Mouse (Mus musculus) spleen, embryonic (tissue): ENCODE results near the gene Cela1.

Source experiments
- CTCF ChIA-PET: fragments of 350-600 bp; sonication (Branson Sonifier 250); formaldehyde crosslinking; loops from one replicate; lab custom pipeline; 2022; lab: Charles Lee

Cela1 gene

GRCm38 (mm10) chr15:100641226-100641810, 46.4 kb downstream of the Cela1 start:
- CTCF ChIA-PET, result interaction anchor here (0.6 to 1.1 kb wide), 2 partner anchors 23 to 85 kb away, joined by 3 to 8 read pairs; no protein-coding TSS in a partner anchor

GRCm38 (mm10) chr15:100639972-100640750, 47.6 kb downstream of the Cela1 start:
- CTCF ChIA-PET, result interaction anchor here (0.6 kb wide), 1 partner anchor 87 kb away, joined by 8 read pairs; no protein-coding TSS in a partner anchor

GRCm38 (mm10) chr15:100637661-100638060, 50.1 kb downstream of the Cela1 start:
- CTCF ChIA-PET, result interaction anchor here (0.6 to 1.3 kb wide), 5 partner anchors 8 to 1249 kb away, joined by 3 to 8 read pairs (median 4); no protein-coding TSS in a partner anchor

- CTCF ChIA-PET, result interaction anchor here (0.5 to 1.3 kb wide), 5 partner anchors 9 to 1249 kb away, joined by 3 to 8 read pairs (median 3); no protein-coding TSS in a partner anchor
These were observed 50.8 kb downstream of the Cela1 start, which contains the start of gene Smagp for GRCm38 (mm10) chr15:100636700-100637501. Smagp (minus strand) TSS chr15:100636940.

GRCm38 (mm10) chr15:100635851-100636645, 51.7 kb downstream of the Cela1 start:
- CTCF ChIA-PET, result interaction anchor here (0.5 to 0.7 kb wide), 3 partner anchors 8 to 1316 kb away, joined by 3 read pairs; no protein-coding TSS in a partner anchor

- CTCF ChIA-PET, result interaction anchor here (0.5 to 0.7 kb wide), 2 partner anchors 11 to 1315 kb away, joined by 3 read pairs; no protein-coding TSS in a partner anchor
These were observed 52.5 kb downstream of the Cela1 start for GRCm38 (mm10) chr15:100635239-100635638.

- CTCF ChIA-PET, result interaction anchor here (0.6 kb wide), 1 partner anchor 184 kb away, joined by 3 read pairs; no protein-coding TSS in a partner anchor
These were observed 54.4 kb downstream of the Cela1 start for GRCm38 (mm10) chr15:100633341-100633740.

- CTCF ChIA-PET, result no interaction called here
These were observed 55.4 kb downstream of the Cela1 start for GRCm38 (mm10) chr15:100632323-100632722.

GRCm38 (mm10) chr15:100631454-100632170, 56.1 kb downstream of the Cela1 start:
- CTCF ChIA-PET, result interaction anchor here (0.7 kb wide), 1 partner anchor 54 kb away, joined by 4 read pairs; no protein-coding TSS in a partner anchor

- CTCF ChIA-PET, result no interaction called here
These were observed 57.6 kb downstream of the Cela1 start for GRCm38 (mm10) chr15:100630126-100630525.

- CTCF ChIA-PET, result no interaction called here
These were observed 58.9 kb downstream of the Cela1 start for GRCm38 (mm10) chr15:100628797-100629196.

GRCm38 (mm10) chr15:100627774-100628370, 59.8 kb downstream of the Cela1 start:
- CTCF ChIA-PET, result interaction anchor here (0.5 to 0.7 kb wide), 4 partner anchors 9 to 1614 kb away, joined by 3 to 7 read pairs (median 4); no protein-coding TSS in a partner anchor

GRCm38 (mm10) chr15:100627287-100627686, 60.4 kb downstream of the Cela1 start:
- CTCF ChIA-PET, result interaction anchor here (0.5 to 0.7 kb wide), 3 partner anchors 9 to 95 kb away, joined by 3 to 7 read pairs (median 3); no protein-coding TSS in a partner anchor

- CTCF ChIA-PET, result no interaction called here
These were observed 63.3 kb downstream of the Cela1 start for GRCm38 (mm10) chr15:100624435-100624834.
